Mouse (Mus musculus) E14TG2a.4 (cell line): ENCODE results near the gene Cacna1h.

Experiments used
- H3K27me3 ChIP-seq: 2 replicates; pipeline ENCODE4 v1.6.1; 2014; ENCODE audit warnings: low read length, control low read depth; ENCODE audit not compliant: insufficient read depth
- H3K36me3 ChIP-seq: 2 replicates; pipeline ENCODE4 v1.6.1; 2014; ENCODE audit warnings: low read length, control low read depth; ENCODE audit not compliant: insufficient read depth
- H3K4me1 ChIP-seq: replicated peaks from 2 replicates; pipeline ENCODE4 v1.6.1; 2014; ENCODE audit warnings: low read depth, low read length, control low read depth
- H3K4me3 ChIP-seq: replicated peaks from 2 replicates; pipeline ENCODE4 v1.5.1; 2014; ENCODE audit warnings: mild to moderate bottlenecking, low read length
- H3K9me3 ChIP-seq: 2 replicates; pipeline ENCODE4 v1.6.1; 2014; ENCODE audit warnings: low read length, control low read depth
- CTCF ChIP-seq: conservative IDR thresholded peaks from 2 replicates; pipeline ENCODE4 v1.5.1; 2014; ENCODE audit warnings: low read length
- NANOG ChIP-seq: IDR thresholded peaks from 2 replicates; pipeline ENCODE4 v1.6.1; 2014; ENCODE audit warnings: borderline replicate concordance, low read length, mixed read lengths
- POU5F1 ChIP-seq: IDR thresholded peaks from 2 replicates; pipeline ENCODE4 v1.6.1; 2014; ENCODE audit warnings: low read length, borderline replicate concordance

Gene Cacna1h

DNA sequence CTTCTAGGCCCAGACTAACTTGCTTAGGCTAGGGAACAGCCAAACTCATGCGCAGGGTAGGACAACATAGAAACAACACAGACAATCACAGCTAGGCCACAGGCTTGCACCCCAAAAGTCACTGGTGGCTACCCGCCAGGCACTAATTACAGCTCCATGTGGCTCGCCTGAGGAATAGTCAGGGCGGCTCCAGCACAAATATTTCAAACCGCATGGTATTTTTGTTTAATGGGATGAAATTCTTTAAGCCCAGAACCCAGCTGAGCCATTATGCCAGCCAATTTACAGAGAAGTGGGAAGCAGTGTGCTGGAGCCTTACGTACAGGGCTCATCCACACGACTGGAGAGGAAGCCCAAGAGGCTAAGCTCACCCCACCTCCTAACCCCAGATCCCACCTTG, 24.0 kb downstream of the Cacna1h start:
- no peak overlapping the region for H3K4me3 ChIP-seq
- TF ChIP-seq CTCF, result no peak
- H3K27me3 ChIP-seq, result no peaks in the 10 kb centered on the region
- H3K9me3 ChIP-seq, result no peaks in the 10 kb centered on the region
- peaks cover 46% of the 10 kb centered on the region for H3K4me1 ChIP-seq
- no peaks in the 10 kb centered on the region for H3K36me3 ChIP-seq

- TF ChIP-seq NANOG, result no peak
- TF ChIP-seq POU5F1, result no peak
- TF ChIP-seq CTCF, result no peak
- Histone ChIP-seq H3K4me3 (no peak overlapping the region), H3K27me3 (peaks cover 7% of the 10 kb centered on the region), H3K9me3 (no peaks in the 10 kb centered on the region), H3K36me3 (no peaks in the 10 kb centered on the region), H3K4me1 (peaks cover 47% of the 10 kb centered on the region)
Observed at GRCm38 (mm10) chr17:25408302-25408999, 25.1 kb downstream of the Cacna1h start.

- peaks cover 47% of the 10 kb centered on the region for H3K4me1 ChIP-seq
- no peaks in the 10 kb centered on the region for H3K36me3 ChIP-seq
- TF ChIP-seq NANOG, result no peak
- no peak for TF ChIP-seq POU5F1
- no peak for TF ChIP-seq CTCF
- H3K4me3 ChIP-seq, result no peak overlapping the region
- H3K9me3 ChIP-seq, result no peaks in the 10 kb centered on the region
- peaks cover 12% of the 10 kb centered on the region for H3K27me3 ChIP-seq
Observed at GRCm38 (mm10) chr17:25407352-25407751, 26.2 kb downstream of the Cacna1h start.

DNA sequence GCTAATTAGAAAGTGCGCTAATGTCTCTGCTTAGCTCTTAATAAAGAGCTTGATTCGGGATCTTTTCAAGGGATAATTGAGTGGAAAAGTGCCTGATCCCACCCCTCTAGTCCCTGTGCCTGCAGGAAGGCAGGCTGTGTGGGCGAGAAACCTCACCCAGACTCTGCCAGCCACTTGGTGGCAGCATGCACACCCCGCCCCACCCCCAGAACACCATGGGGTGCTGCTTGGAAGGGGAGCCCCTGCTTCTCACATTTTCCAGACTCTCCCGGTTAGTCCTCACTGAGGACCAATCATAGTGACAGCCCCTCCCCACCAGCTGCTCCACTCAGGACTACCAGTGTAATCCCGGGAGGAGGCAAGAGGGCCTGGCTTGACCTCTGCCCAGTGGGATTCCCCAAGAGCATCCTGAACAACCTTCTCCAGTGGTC, 27.6 kb downstream of the Cacna1h start:
- no peak for TF ChIP-seq NANOG
- no peak for TF ChIP-seq POU5F1
- no peak for TF ChIP-seq CTCF
- Histone ChIP-seq H3K4me3 (0 out of 2 replicates have a peak overlapping the region, but pooled peaks have one; percentile 0), H3K4me1 (peaks cover 47% of the 10 kb centered on the region), H3K36me3 (no peaks in the 10 kb centered on the region), H3K27me3 (peaks cover 13% of the 10 kb centered on the region), H3K9me3 (no peaks in the 10 kb centered on the region)

DNA sequence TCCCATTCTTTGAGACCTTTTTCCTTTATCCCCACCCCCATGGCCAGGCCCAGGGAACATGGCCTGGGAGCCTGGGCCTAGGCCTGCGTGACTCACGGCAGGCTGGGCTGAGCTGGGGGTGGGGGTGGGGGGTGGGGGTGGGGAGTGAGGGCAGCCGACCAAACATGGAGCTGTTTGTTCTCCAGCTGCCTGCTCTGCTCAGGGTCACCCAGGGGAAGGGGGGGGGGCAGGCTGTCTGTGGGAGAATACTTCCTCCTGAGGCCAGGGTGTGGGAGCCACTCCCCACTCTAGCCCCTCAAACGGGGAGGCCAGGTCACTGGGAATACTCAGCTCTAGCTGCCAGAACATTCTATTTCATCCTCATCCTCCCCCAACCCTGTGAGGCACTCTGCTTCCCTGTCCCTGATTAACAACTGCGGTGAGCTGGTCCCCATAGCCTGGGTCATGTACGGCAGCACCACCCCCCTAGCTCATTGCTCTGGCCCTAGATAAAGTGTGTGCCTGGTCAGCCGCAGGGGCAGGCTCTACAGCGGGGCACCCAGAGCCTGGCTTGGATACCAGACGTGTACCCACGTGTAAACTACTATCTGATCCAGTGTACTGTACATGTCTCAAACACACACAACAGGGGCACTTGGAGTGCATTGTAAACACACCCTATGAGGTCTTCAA, 28.2 kb downstream of the Cacna1h start:
- Histone ChIP-seq H3K27me3 (peaks cover 13% of the 10 kb centered on the region), H3K4me1 (peaks cover 47% of the 10 kb centered on the region), H3K9me3 (no peaks in the 10 kb centered on the region), H3K4me3 (0 out of 2 replicates have a peak overlapping the region, but pooled peaks have one; percentile 0), H3K36me3 (no peaks in the 10 kb centered on the region)
- TF ChIP-seq CTCF (no peak), NANOG (no peak), POU5F1 (no peak)

DNA sequence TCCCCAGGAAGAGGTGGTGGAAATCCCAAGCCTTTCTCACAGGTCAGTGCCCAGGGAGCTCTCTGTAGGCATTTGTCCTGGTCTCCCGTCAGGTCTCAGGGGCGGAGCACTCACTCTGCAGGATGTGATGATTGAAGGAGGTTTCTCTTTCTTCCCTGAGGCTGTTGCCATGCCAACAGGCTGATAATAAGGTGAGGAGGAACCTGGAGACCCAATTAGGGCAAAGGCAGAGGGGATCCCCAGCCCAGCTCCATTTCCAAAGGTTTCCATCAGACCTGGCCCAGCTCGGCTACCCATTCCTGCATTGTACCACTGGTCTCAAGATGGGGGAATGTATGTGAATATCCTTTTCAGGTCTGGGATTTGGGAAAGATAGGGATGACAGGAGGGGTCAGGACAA, 29.4 kb downstream of the Cacna1h start:
- Histone ChIP-seq H3K9me3 (no peaks in the 10 kb centered on the region), H3K4me1 (peaks cover 39% of the 10 kb centered on the region)
- no peak for TF ChIP-seq CTCF
- no peak for TF ChIP-seq POU5F1
- TF ChIP-seq NANOG, result no peak

GRCm38 (mm10) chr17:25402224-25402623, 31.4 kb downstream of the Cacna1h start:
- Histone ChIP-seq H3K4me1 (peaks cover 39% of the 10 kb centered on the region), H3K27me3 (peaks cover 13% of the 10 kb centered on the region), H3K4me3 (no peak overlapping the region), H3K36me3 (no peaks in the 10 kb centered on the region), H3K9me3 (no peaks in the 10 kb centered on the region)
- TF ChIP-seq POU5F1 (no peak), NANOG (no peak), CTCF (no peak)

More for the DNA sequence above, 29.4 kb downstream of the Cacna1h start:
- no peak overlapping the region for H3K4me3 ChIP-seq
- peaks cover 13% of the 10 kb centered on the region for H3K27me3 ChIP-seq
- H3K36me3 ChIP-seq, result no peaks in the 10 kb centered on the region

DNA sequence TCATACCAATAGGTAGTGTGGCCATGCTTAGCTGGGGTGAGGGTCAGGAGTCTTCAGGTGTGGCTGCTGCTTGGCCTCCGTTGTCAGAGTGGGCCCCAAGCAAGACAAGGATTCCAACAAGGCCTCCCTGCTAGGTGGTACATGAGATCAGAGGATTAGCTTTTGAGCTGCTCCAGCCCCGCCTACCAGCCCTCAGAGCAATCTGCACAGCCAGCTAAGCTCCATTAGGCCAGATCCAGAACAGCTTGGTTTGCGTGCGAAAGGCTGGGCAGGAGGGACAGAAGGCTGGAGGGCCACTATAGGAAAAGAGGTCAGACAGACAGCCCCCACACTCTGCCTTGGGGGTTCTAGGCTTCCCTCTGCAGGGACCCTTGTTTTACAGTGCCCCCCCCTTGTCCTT, 32.1 kb downstream of the Cacna1h start:
- peaks cover 32% of the 10 kb centered on the region for H3K4me1 ChIP-seq
- H3K4me3 ChIP-seq, result no peak overlapping the region
- H3K27me3 ChIP-seq, result peaks cover 20% of the 10 kb centered on the region
- no peaks in the 10 kb centered on the region for H3K9me3 ChIP-seq
- no peak for TF ChIP-seq POU5F1
- no peak for TF ChIP-seq CTCF
- TF ChIP-seq NANOG, result no peak
- no peaks in the 10 kb centered on the region for H3K36me3 ChIP-seq

- no peaks in the 10 kb centered on the region for H3K36me3 ChIP-seq
- TF ChIP-seq POU5F1 (no peak), NANOG (no peak), CTCF (no peak)
- H3K27me3 ChIP-seq, result peaks cover 24% of the 10 kb centered on the region
- H3K4me3 ChIP-seq, result no peak overlapping the region
- H3K4me1 ChIP-seq, result peaks cover 21% of the 10 kb centered on the region
- H3K9me3 ChIP-seq, result no peaks in the 10 kb centered on the region
Observed at GRCm38 (mm10) chr17:25400443-25400842, 33.1 kb downstream of the Cacna1h start.
